Mouse (Mus musculus) midbrain, postnatal 0 days (tissue): Measurements from ENCODE around the gene Olfr930. TPM values are rescaled to one million over a fixed set of nuclear protein-coding genes. Genes with fewer than 3 reads are reported as not detected.

Experiments used
- ATAC-seq: fragments of 200-750 bp; cut with Nextera tagmentation; 2 replicates; pipeline ENCODE4 v1.8.0; 2017; ENCODE audit warnings: moderate number of reproducible peaks, mild to moderate bottlenecking, moderate TSS enrichment, moderate library complexity; ENCODE audit not compliant: low FRiP score
- DNase-seq: peaks from one replicate; pipeline ENCODE4 v3.0.0-alpha.2; 2015; ENCODE audit warnings: low spot score
- H3K27ac ChIP-seq: fragments of 300-500 bp; sonication (generic); 2 replicates; pipeline ENCODE4 v1.5.1; 2014; ENCODE audit warnings: low read depth, mild to moderate bottlenecking, low read length, mixed read lengths
- H3K27me3 ChIP-seq: fragments of 300-500 bp; sonication (generic); 2 replicates; pipeline ENCODE4 v1.6.1; 2014; ENCODE audit warnings: low read length, control low read depth, mixed read lengths; ENCODE audit not compliant: insufficient read depth
- H3K36me3 ChIP-seq: fragments of 300-500 bp; sonication (generic); 2 replicates; pipeline ENCODE4 v1.6.1; 2014; ENCODE audit warnings: low read length, control low read depth, mixed read lengths; ENCODE audit not compliant: insufficient read depth
- H3K4me1 ChIP-seq: fragments of 300-500 bp; sonication (generic); 2 replicates; pipeline ENCODE4 v1.6.1; 2014; ENCODE audit warnings: mild to moderate bottlenecking, control low read depth, antibody characterized with exemption, low read length, mixed read lengths; ENCODE audit not compliant: insufficient read depth
- H3K4me2 ChIP-seq: fragments of 300-500 bp; sonication (generic); 2 replicates; pipeline ENCODE4 v1.6.1; 2014; ENCODE audit warnings: low read depth, mild to moderate bottlenecking, low read length, mixed read lengths; ENCODE audit not compliant: poor library complexity, severe bottlenecking
- H3K4me3 ChIP-seq: fragments of 300-500 bp; sonication (generic); 2 replicates; pipeline ENCODE4 v1.5.1; 2014; ENCODE audit warnings: low read depth, mild to moderate bottlenecking, low read length, moderate library complexity
- H3K9ac ChIP-seq: fragments of 300-500 bp; sonication (generic); replicated peaks from 2 replicates; pipeline ENCODE4 v1.6.1; 2014; ENCODE audit warnings: mild to moderate bottlenecking, low read length, moderate library complexity, mixed read lengths; ENCODE audit not compliant: poor library complexity, severe bottlenecking
- H3K9me3 ChIP-seq: fragments of 300-500 bp; sonication (generic); 2 replicates; pipeline ENCODE4 v1.6.1; 2016; ENCODE audit warnings: low read length, control low read depth
- CTCF ChIP-seq: IDR thresholded peaks from 2 replicates; pipeline ENCODE4 v1.5.1; 2016; ENCODE audit warnings: antibody characterized with exemption, mild to moderate bottlenecking
- WGBS: fragments of 180-500 bp; shearing (Covaris S2); extraction: QIAGEN DNeasy Blood & Tissue Kit; methylation state at CpG from one replicate; pipeline ENCODE4 v1.1.7; 2014; 5-methylcytosine and 5-hydroxymethylcytosine counted together
- polyA plus RNA-seq: library from polyadenylated mRNA; unstranded; fragments of >200 nt; fragmentation: Nextera tagmentation; extraction: Ambion mirVana; gene quantifications from 2 replicates; pipeline ENCODE4 v1.2.1, GENCODE M21; 2015
- total RNA-seq: library from RNA; depleted of rRNA; stranded (reverse); fragments of >200 nt; gene quantifications from 2 replicates; pipeline ENCODE4 v1.2.3, GENCODE M21; 2014; rRNA removed

The Olfr930 gene
- total RNA-seq (not detected in 2 replicates), polyA plus RNA-seq (not detected in 2 replicates)

DNA sequence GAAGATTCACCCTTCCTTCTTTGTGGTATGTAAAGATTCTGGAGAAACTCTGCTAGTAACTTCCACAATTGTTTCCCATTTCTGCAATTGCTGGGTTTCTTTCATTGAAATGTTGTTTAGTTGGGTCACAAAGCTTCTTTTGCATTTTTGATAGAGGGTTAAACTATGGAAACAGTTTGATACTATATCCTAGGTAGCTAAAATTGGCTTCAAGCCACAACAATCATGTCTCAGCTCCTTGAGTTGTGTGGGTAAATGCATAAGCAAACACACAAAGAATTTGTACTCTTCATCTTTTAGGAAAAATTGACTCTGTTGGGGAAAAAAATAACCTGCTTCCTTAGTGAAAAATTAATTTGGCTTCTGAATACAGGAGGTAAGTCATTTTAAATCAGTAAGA, at the start of gene Olfr930:
Gene Olfr930, plus strand, starts transcription at position 301 of the 400 bp plus-strand sequence.
- no peak within 1 kb of the TSS for H3K9ac ChIP-seq
- no peaks in the 10 kb centered on the region for H3K9me3 ChIP-seq
- H3K27me3 ChIP-seq, result no peaks in the 10 kb centered on the region
- ATAC-seq (no peak), DNase-seq (no peak)
- no peaks in the 10 kb centered on the region for H3K4me1 ChIP-seq
- no peak for TF ChIP-seq CTCF
- H3K27ac ChIP-seq, result no peak within 1 kb of the TSS
- H3K4me2 ChIP-seq, result no peak within 1 kb of the TSS
- no peaks in the 10 kb centered on the region for H3K36me3 ChIP-seq
- no peak within 1 kb of the TSS for H3K4me3 ChIP-seq

- no peak for TF ChIP-seq CTCF
- no peak overlapping the region for H3K27ac ChIP-seq
- no peaks in the 10 kb centered on the region for H3K4me1 ChIP-seq
- no peaks in the 10 kb centered on the region for H3K27me3 ChIP-seq
- ATAC-seq (no peak), DNase-seq (no peak)
- H3K4me2 ChIP-seq, result no peak overlapping the region
- 81% methylated on average over 7 of the region's 7 CpGs for WGBS
- H3K4me3 ChIP-seq, result no peak overlapping the region
- no peaks in the 10 kb centered on the region for H3K9me3 ChIP-seq
- no peaks in the 10 kb centered on the region for H3K36me3 ChIP-seq
- H3K9ac ChIP-seq, result no peak overlapping the region
Observed at GRCm38 (mm10) chr9:38953401-38954123, 24.0 kb downstream of the Olfr930 start.

GRCm38 (mm10) chr9:38954124-38954416, 24.5 kb downstream of the Olfr930 start:
- Histone ChIP-seq H3K27ac (no peak overlapping the region), H3K36me3 (no peaks in the 10 kb centered on the region), H3K4me1 (no peaks in the 10 kb centered on the region), H3K27me3 (no peaks in the 10 kb centered on the region), H3K9ac (no peak overlapping the region), H3K9me3 (no peaks in the 10 kb centered on the region), H3K4me3 (no peak overlapping the region), H3K4me2 (no peak overlapping the region)
- no peak for ATAC-seq
- TF ChIP-seq CTCF, result peak; percentile 26; the same call in 1 of the 2 replicates
- 91% methylated on average over 4 of the region's 4 CpGs for WGBS
- peak; percentile 24 for DNase-seq

GRCm38 (mm10) chr9:38972013-38972412, 42.4 kb downstream of the Olfr930 start, which contains the start of gene Olfr933:
Gene Olfr933, plus strand, starts transcription at chr9:38972313.
- Histone ChIP-seq H3K4me3 (no peak within 1 kb of the TSS), H3K27ac (no peak within 1 kb of the TSS), H3K4me1 (no peaks in the 10 kb centered on the region), H3K36me3 (no peaks in the 10 kb centered on the region), H3K27me3 (no peaks in the 10 kb centered on the region), H3K9ac (no peak within 1 kb of the TSS), H3K9me3 (no peaks in the 10 kb centered on the region), H3K4me2 (no peak within 1 kb of the TSS)
- 85% methylated on average over 4 of the region's 4 CpGs for WGBS
- no peak for ATAC-seq
- TF ChIP-seq CTCF, result no peak
- DNase-seq, result no peak

Other genes with a start within 250 kb of the Olfr930 start
- gene Olfr919, start 226.1 kb upstream of the Olfr930 start, total RNA-seq, result not detected in 2 replicates
- not detected in 2 replicates for gene Olfr919, start 226.1 kb upstream of the Olfr930 start, polyA plus RNA-seq
- gene Vwa5a, start 211.5 kb upstream of the Olfr930 start, total RNA-seq, result 9.9 and 11.3 TPM in 2 replicates
- gene Vwa5a, start 211.5 kb upstream of the Olfr930 start, polyA plus RNA-seq, result 5.5 and 6.0 TPM in 2 replicates
- under 0.01 and 0.05 TPM in 2 replicates for gene Olfr920, start 177.5 kb upstream of the Olfr930 start, total RNA-seq
- 0.02 and 0.04 TPM in 2 replicates for gene Olfr920, start 177.5 kb upstream of the Olfr930 start, polyA plus RNA-seq
- not detected in 2 replicates for gene Olfr921, start 156.7 kb upstream of the Olfr930 start, total RNA-seq
- not detected in 2 replicates for gene Olfr921, start 156.7 kb upstream of the Olfr930 start, polyA plus RNA-seq
- gene Olfr922, start 115.2 kb upstream of the Olfr930 start, total RNA-seq, result not detected in 2 replicates
- gene Olfr922, start 115.2 kb upstream of the Olfr930 start, polyA plus RNA-seq, result not detected in 2 replicates
- gene Olfr923, start 103.3 kb upstream of the Olfr930 start, total RNA-seq, result not detected in 2 replicates
- gene Olfr923, start 103.3 kb upstream of the Olfr930 start, polyA plus RNA-seq, result not detected in 2 replicates
- not detected in 2 replicates for gene Olfr924, start 85.4 kb upstream of the Olfr930 start, total RNA-seq
- gene Olfr924, start 85.4 kb upstream of the Olfr930 start, polyA plus RNA-seq, result not detected in 2 replicates
- not detected in 2 replicates for gene Olfr26, start 74.7 kb upstream of the Olfr930 start, total RNA-seq
- not detected in 2 replicates for gene Olfr26, start 74.7 kb upstream of the Olfr930 start, polyA plus RNA-seq
- gene Olfr926, start 52.7 kb upstream of the Olfr930 start, total RNA-seq, result not detected in 2 replicates
- not detected in 2 replicates for gene Olfr926, start 52.7 kb upstream of the Olfr930 start, polyA plus RNA-seq
- gene Olfr933, start 42.5 kb downstream of the Olfr930 start, total RNA-seq, result not detected in 2 replicates
- gene Olfr933, start 42.5 kb downstream of the Olfr930 start, polyA plus RNA-seq, result not detected in 2 replicates
- not detected in 2 replicates for gene Olfr934, start 58.5 kb downstream of the Olfr930 start, total RNA-seq
- gene Olfr934, start 58.5 kb downstream of the Olfr930 start, polyA plus RNA-seq, result not detected in 2 replicates
- not detected in 2 replicates for gene Olfr935, start 69.9 kb downstream of the Olfr930 start, total RNA-seq
- not detected in 2 replicates for gene Olfr935, start 69.9 kb downstream of the Olfr930 start, polyA plus RNA-seq
- not detected in 2 replicates for gene Olfr146, start 93.6 kb downstream of the Olfr930 start, total RNA-seq
- not detected in 2 replicates for gene Olfr146, start 93.6 kb downstream of the Olfr930 start, polyA plus RNA-seq
- gene Olfr937, start 135.1 kb downstream of the Olfr930 start, total RNA-seq, result not detected in 2 replicates
- not detected in 2 replicates for gene Olfr937, start 135.1 kb downstream of the Olfr930 start, polyA plus RNA-seq
- not detected in 2 replicates for gene Olfr938, start 149.1 kb downstream of the Olfr930 start, total RNA-seq
- gene Olfr938, start 149.1 kb downstream of the Olfr930 start, polyA plus RNA-seq, result not detected in 2 replicates
- not detected in 2 replicates for gene Olfr27, start 198.3 kb downstream of the Olfr930 start, total RNA-seq
- gene Olfr27, start 198.3 kb downstream of the Olfr930 start, polyA plus RNA-seq, result not detected in 2 replicates
- gene Olfr943, start 236.5 kb downstream of the Olfr930 start, total RNA-seq, result not detected in 2 replicates
- not detected in 2 replicates for gene Olfr943, start 236.5 kb downstream of the Olfr930 start, polyA plus RNA-seq